Mouse (Mus musculus): ENCODE measurements around the gene Kars. TPM values are rescaled to one million over a fixed set of nuclear protein-coding genes. Genes with fewer than 3 reads are reported as not detected.

Kars gene
- polyA plus RNA-seq (2014; fragmentation: Nextera tagmentation; extraction: Ambion mirVana): 176 and 181 TPM in 2 replicates

DNA sequence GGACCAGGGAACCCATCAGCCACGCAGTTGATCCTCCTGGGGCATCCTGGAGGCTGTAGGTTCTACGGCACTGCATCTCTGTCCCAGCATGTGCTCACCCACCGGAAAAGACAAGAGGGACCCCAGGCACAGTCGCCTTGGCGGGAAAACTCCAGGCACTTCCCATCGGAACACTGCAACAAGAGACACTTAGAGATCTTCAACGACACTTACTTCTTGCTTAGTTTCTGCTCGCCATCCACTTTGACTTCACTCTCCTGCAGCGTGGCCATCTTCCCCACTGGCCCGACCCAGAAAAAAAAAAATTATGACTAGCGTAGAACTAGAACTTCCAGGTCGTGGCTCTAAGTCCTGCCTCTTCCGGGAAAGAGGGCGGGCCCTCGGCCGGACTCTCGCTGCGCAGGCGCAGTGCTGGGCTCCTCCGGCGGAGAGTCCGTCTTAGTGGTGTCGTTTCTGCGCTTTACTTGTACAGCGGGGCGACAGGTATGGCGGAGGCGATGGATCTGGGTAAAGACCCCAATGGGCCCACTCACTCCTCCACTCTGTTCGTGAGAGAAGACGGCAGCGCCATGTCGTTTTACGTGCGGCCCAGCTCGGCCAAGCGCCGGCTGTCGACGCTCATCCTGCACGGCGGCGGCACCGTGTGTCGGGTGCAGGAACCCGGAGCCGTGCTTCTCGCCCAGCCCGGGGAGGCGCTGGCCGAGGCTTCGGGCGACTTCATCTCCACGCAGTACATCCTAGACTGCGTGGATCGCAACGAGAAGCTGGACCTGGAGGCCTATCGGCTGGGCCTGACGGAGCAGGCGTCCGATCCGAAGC, at the start of gene Kars, which contains the start of gene Terf2ip:
TSS of gene Kars (minus strand) at position 327 of the 819 bp plus-strand sequence.
TSS of gene Terf2ip (plus strand) at position 402 of the 819 bp plus-strand sequence.
- Histone ChIP-seq H3K9ac (ENCODE audit: low read depth, low read length) (peak within 1 kb of the TSS; percentile 88), H3K9me3 (replicated peaks; ENCODE audit: control insufficient read depth, low read length) (no peaks in the 10 kb centered on the region), H3K4me1 (ENCODE audit: control insufficient read depth, insufficient read depth, low read length) (peaks cover 16% of the 10 kb centered on the region), H3K27ac (ENCODE audit: low read depth, low read length) (peak within 1 kb of the TSS; percentile 74), H3K4me2 (peak within 1 kb of the TSS; percentile 94), H3K4me3 (ENCODE audit: low read depth, low read length) (peak within 1 kb of the TSS; percentile 100), H3K36me3 (ENCODE audit: control insufficient read depth, insufficient read depth, low read length) (no peaks in the 10 kb centered on the region), H3K27me3 (ENCODE audit: control insufficient read depth, insufficient read depth, low read length) (no peaks in the 10 kb centered on the region)
- ATAC-seq (replicated peaks; ENCODE audit: insufficient number of reproducible peaks, low FRiP score, low TSS enrichment): peak; percentile 86
- WGBS (ENCODE audit: insufficient replicate concordance): under 1% methylated on average over 61 of the region's 61 CpGs

DNA sequence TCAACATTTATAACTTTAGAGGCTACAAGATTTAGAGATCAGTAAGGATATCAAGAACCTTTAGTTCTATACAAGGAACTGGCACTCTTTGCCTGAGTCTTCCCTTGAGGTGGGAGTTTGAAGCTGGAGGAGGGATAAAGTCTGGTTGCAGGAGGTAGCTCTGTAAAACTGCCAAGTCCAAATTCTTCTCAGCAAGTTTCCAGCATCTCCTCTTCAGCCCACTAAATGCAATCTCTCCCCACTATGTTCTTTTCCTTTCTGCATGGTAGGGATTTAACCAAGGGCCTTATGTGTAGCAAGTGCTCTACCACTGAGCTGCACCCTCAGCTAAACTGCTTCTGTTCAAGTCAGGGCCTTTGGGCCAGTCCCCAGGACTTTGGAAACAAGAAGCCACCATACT, 43.3 kb upstream of the Kars start:
- H3K36me3 ChIP-seq (ENCODE audit: control insufficient read depth, insufficient read depth, low read length): no peaks in the 10 kb centered on the region
- no peak overlapping the region for H3K4me2 ChIP-seq
- H3K9ac ChIP-seq (ENCODE audit: low read depth, low read length): no peak overlapping the region
- H3K27me3 ChIP-seq (ENCODE audit: control insufficient read depth, insufficient read depth, low read length): no peaks in the 10 kb centered on the region
- no peaks in the 10 kb centered on the region for H3K9me3 ChIP-seq (replicated peaks; ENCODE audit: control insufficient read depth, low read length)
- no peak overlapping the region for H3K27ac ChIP-seq (ENCODE audit: low read depth, low read length)
- H3K4me1 ChIP-seq (ENCODE audit: control insufficient read depth, insufficient read depth, low read length): no peaks in the 10 kb centered on the region
- no peak overlapping the region for H3K4me3 ChIP-seq (ENCODE audit: low read depth, low read length)
- no peak for ATAC-seq (replicated peaks; ENCODE audit: insufficient number of reproducible peaks, low FRiP score, low TSS enrichment)

DNA sequence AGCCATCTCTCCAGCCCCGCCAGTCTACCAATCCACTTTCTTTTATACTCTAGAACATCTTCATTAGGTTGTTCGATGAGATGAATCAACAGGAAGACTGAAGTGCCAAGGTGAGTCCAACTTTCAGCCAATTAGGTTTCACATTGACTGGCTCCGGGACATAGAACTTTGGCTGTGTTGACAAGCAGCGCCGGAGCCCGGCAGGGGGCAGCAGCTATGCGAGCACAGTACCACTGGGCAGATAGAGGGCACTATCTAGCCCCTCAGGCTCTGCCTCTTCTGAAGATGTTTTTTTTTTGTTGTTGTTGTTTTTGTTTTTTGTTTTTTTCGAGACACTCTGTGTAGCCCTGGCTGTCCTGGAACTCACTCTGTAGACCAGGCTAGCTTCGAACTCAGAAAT, 40.4 kb upstream of the Kars start:
- ATAC-seq (replicated peaks; ENCODE audit: insufficient number of reproducible peaks, low FRiP score, low TSS enrichment): no peak
- no peak overlapping the region for H3K4me2 ChIP-seq
- H3K4me1 ChIP-seq (ENCODE audit: control insufficient read depth, insufficient read depth, low read length): no peaks in the 10 kb centered on the region
- WGBS (ENCODE audit: insufficient replicate concordance): 62% methylated on average over 9 of the region's 9 CpGs
- H3K4me3 ChIP-seq (ENCODE audit: low read depth, low read length): no peak overlapping the region
- H3K9ac ChIP-seq (ENCODE audit: low read depth, low read length): no peak overlapping the region
- H3K9me3 ChIP-seq (replicated peaks; ENCODE audit: control insufficient read depth, low read length): no peaks in the 10 kb centered on the region
- H3K27ac ChIP-seq (ENCODE audit: low read depth, low read length): no peak overlapping the region
- no peaks in the 10 kb centered on the region for H3K36me3 ChIP-seq (ENCODE audit: control insufficient read depth, insufficient read depth, low read length)
- no peaks in the 10 kb centered on the region for H3K27me3 ChIP-seq (ENCODE audit: control insufficient read depth, insufficient read depth, low read length)

DNA sequence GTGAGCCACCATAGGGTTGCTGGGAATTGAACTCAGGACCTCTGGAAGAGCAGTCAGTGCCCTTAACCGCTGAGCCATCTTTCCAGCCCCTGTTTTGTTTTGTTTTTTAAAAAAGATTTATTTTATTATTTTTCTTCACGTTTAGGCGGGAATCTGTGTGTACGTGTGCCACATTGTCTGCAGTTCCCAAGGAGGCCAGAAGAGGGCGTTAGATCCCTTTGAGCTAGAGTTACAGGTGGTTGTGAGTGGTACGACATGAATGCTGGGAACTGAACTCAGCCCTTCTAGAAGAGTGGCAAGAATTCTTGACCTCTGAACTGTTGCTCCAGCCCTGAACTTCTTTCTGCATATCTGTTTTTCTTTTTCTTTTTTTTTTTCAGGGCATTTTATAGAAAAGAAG, 38.9 kb upstream of the Kars start:
- 71% methylated on average over 6 of the region's 6 CpGs for WGBS (ENCODE audit: insufficient replicate concordance)
- Histone ChIP-seq H3K9me3 (replicated peaks; ENCODE audit: control insufficient read depth, low read length) (no peaks in the 10 kb centered on the region), H3K4me2 (no peak overlapping the region), H3K4me3 (ENCODE audit: low read depth, low read length) (no peak overlapping the region), H3K4me1 (ENCODE audit: control insufficient read depth, insufficient read depth, low read length) (no peaks in the 10 kb centered on the region), H3K27ac (ENCODE audit: low read depth, low read length) (no peak overlapping the region), H3K27me3 (ENCODE audit: control insufficient read depth, insufficient read depth, low read length) (no peaks in the 10 kb centered on the region), H3K36me3 (ENCODE audit: control insufficient read depth, insufficient read depth, low read length) (no peaks in the 10 kb centered on the region), H3K9ac (ENCODE audit: low read depth, low read length) (no peak overlapping the region)
- no peak for ATAC-seq (replicated peaks; ENCODE audit: insufficient number of reproducible peaks, low FRiP score, low TSS enrichment)

DNA sequence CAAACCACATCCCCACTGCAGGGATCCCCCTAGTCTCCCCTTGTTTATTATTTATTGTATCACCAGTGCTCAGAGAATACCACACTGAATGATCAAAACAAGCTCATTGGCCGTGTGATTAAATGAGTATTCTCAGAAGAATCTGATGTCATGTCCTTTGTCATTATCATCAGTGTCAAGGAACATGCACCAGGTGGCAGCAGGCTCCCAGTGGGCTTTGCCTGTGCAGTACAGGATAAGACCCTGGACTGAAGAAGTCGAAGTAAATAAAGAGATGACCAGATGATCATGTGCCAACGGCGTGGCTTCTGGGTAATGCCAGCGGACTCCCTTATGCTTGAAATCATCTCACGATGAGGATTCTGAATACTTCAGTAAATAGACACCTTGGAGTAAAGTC, 37.2 kb upstream of the Kars start:
- H3K27me3 ChIP-seq (ENCODE audit: control insufficient read depth, insufficient read depth, low read length): no peaks in the 10 kb centered on the region
- no peak overlapping the region for H3K9ac ChIP-seq (ENCODE audit: low read depth, low read length)
- ATAC-seq (replicated peaks; ENCODE audit: insufficient number of reproducible peaks, low FRiP score, low TSS enrichment): no peak
- no peaks in the 10 kb centered on the region for H3K4me1 ChIP-seq (ENCODE audit: control insufficient read depth, insufficient read depth, low read length)
- 75% methylated on average over 6 of the region's 6 CpGs for WGBS (ENCODE audit: insufficient replicate concordance)
- no peak overlapping the region for H3K4me2 ChIP-seq
- H3K27ac ChIP-seq (ENCODE audit: low read depth, low read length): no peak overlapping the region
- no peak overlapping the region for H3K4me3 ChIP-seq (ENCODE audit: low read depth, low read length)
- no peaks in the 10 kb centered on the region for H3K9me3 ChIP-seq (replicated peaks; ENCODE audit: control insufficient read depth, low read length)
- H3K36me3 ChIP-seq (ENCODE audit: control insufficient read depth, insufficient read depth, low read length): no peaks in the 10 kb centered on the region

DNA sequence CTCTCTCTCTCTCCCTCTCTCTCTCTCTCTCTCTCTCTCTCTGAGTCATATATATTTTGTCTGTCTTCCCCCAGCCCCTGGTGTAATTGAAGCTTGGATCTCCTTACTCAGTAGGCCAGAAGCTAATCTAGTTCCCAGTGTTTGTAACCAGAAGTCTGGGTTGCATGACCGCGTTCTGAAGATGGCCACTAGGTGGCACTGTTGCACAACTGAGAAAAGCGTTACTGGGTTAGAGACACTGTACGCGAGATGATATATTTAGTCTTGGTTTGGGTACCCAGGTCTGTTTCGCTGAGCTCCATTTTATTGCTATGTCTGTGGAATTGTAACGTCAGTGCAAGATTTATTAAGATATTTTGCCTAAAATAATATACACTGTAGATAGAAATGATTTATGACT, 34.8 kb upstream of the Kars start:
- H3K9ac ChIP-seq (ENCODE audit: low read depth, low read length): no peak overlapping the region
- no peaks in the 10 kb centered on the region for H3K27me3 ChIP-seq (ENCODE audit: control insufficient read depth, insufficient read depth, low read length)
- no peaks in the 10 kb centered on the region for H3K36me3 ChIP-seq (ENCODE audit: control insufficient read depth, insufficient read depth, low read length)
- no peak overlapping the region for H3K4me3 ChIP-seq (ENCODE audit: low read depth, low read length)
- H3K4me2 ChIP-seq: no peak overlapping the region
- no peaks in the 10 kb centered on the region for H3K9me3 ChIP-seq (replicated peaks; ENCODE audit: control insufficient read depth, low read length)
- H3K4me1 ChIP-seq (ENCODE audit: control insufficient read depth, insufficient read depth, low read length): no peaks in the 10 kb centered on the region
- no peak overlapping the region for H3K27ac ChIP-seq (ENCODE audit: low read depth, low read length)
- ATAC-seq (replicated peaks; ENCODE audit: insufficient number of reproducible peaks, low FRiP score, low TSS enrichment): no peak; the same call in 1 of the 2 replicates
- WGBS (ENCODE audit: insufficient replicate concordance): 5% methylated on average over 7 of the region's 7 CpGs

DNA sequence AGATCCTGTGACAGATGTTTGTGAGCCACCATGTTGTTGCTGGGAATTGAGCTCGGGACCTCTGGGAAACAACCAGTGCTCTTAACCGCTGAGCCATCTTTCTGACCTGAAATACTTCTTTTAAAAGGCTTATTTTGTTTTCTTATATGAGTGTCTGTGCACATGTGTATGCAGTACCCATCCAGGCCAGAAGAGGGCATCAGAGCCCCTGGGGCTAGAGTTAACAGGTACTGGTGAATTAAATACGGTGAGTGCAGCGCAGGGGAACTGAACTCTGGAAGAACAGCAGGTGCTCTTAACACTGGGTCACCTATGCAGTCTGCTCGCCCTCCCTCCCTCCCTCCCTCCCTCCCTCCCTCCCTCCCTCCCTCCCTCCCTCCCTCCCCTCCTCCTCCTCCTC, 34.1 kb upstream of the Kars start:
- no peaks in the 10 kb centered on the region for H3K36me3 ChIP-seq (ENCODE audit: control insufficient read depth, insufficient read depth, low read length)
- WGBS (ENCODE audit: insufficient replicate concordance): 79% methylated on average over 5 of the region's 5 CpGs
- H3K9me3 ChIP-seq (replicated peaks; ENCODE audit: control insufficient read depth, low read length): no peaks in the 10 kb centered on the region
- H3K27me3 ChIP-seq (ENCODE audit: control insufficient read depth, insufficient read depth, low read length): no peaks in the 10 kb centered on the region
- H3K9ac ChIP-seq (ENCODE audit: low read depth, low read length): no peak overlapping the region
- H3K4me2 ChIP-seq: no peak overlapping the region
- no peaks in the 10 kb centered on the region for H3K4me1 ChIP-seq (ENCODE audit: control insufficient read depth, insufficient read depth, low read length)
- H3K4me3 ChIP-seq (ENCODE audit: low read depth, low read length): no peak overlapping the region
- H3K27ac ChIP-seq (ENCODE audit: low read depth, low read length): no peak overlapping the region
- ATAC-seq (replicated peaks; ENCODE audit: insufficient number of reproducible peaks, low FRiP score, low TSS enrichment): no peak

DNA sequence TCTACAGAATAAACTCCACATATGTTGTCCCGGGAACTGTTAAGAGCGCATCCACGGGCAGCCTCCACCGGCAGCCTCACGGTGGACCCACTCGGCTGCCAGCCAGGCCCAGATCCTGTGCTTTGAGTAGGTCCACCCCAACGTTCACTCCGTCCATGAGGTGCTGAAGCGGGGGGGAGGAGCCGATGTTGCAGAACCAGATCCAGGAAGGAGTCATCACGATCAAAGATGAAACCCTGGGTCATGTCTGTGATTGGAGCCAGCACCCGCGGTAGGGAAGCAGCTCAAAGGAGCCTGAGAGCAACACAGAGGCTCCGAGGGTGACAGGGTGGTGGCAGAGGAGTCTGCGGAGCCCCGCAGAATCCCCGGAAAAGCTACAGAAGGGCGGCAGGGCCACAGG, 26.4 kb upstream of the Kars start:
- Histone ChIP-seq H3K36me3 (ENCODE audit: control insufficient read depth, insufficient read depth, low read length) (no peaks in the 10 kb centered on the region), H3K27ac (ENCODE audit: low read depth, low read length) (no peak overlapping the region), H3K9me3 (replicated peaks; ENCODE audit: control insufficient read depth, low read length) (no peaks in the 10 kb centered on the region), H3K9ac (ENCODE audit: low read depth, low read length) (no peak overlapping the region), H3K27me3 (ENCODE audit: control insufficient read depth, insufficient read depth, low read length) (no peaks in the 10 kb centered on the region), H3K4me1 (ENCODE audit: control insufficient read depth, insufficient read depth, low read length) (no peaks in the 10 kb centered on the region), H3K4me2 (no peak overlapping the region), H3K4me3 (ENCODE audit: low read depth, low read length) (no peak overlapping the region)
- 66% methylated on average over 18 of the region's 18 CpGs for WGBS (ENCODE audit: insufficient replicate concordance)
- no peak for ATAC-seq (replicated peaks; ENCODE audit: insufficient number of reproducible peaks, low FRiP score, low TSS enrichment)

DNA sequence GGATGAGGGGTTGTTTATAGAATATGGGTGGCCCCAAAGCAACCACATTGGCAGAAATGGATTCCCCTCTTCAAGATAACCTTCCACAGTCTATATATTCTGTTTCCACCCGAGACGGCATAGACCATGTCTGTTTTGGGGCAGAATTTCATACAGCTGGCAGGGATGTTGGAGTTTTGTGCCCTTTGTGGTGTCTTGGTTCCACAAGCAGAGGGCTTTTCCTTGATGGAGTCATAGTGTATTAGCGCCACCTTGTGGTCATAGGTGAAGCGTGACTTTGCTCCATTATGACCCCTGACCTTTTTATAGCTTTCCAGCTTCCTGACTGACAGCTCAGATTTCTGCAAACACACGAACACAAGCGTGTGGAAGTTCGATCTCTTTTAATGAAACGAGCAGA, 23.5 kb upstream of the Kars start:
- H3K4me2 ChIP-seq: no peak overlapping the region
- WGBS (ENCODE audit: insufficient replicate concordance): 9% methylated on average over 8 of the region's 8 CpGs
- H3K9me3 ChIP-seq (replicated peaks; ENCODE audit: control insufficient read depth, low read length): no peaks in the 10 kb centered on the region
- H3K27ac ChIP-seq (ENCODE audit: low read depth, low read length): no peak overlapping the region
- H3K36me3 ChIP-seq (ENCODE audit: control insufficient read depth, insufficient read depth, low read length): no peaks in the 10 kb centered on the region
- H3K4me1 ChIP-seq (ENCODE audit: control insufficient read depth, insufficient read depth, low read length): no peaks in the 10 kb centered on the region
- H3K4me3 ChIP-seq (ENCODE audit: low read depth, low read length): no peak overlapping the region
- H3K27me3 ChIP-seq (ENCODE audit: control insufficient read depth, insufficient read depth, low read length): no peaks in the 10 kb centered on the region
- no peak for ATAC-seq (replicated peaks; ENCODE audit: insufficient number of reproducible peaks, low FRiP score, low TSS enrichment)
- H3K9ac ChIP-seq (ENCODE audit: low read depth, low read length): no peak overlapping the region

Data from heart, embryonic 11.5 days (tissue).